Mouse (Mus musculus) cerebellum, adult 8-10 months (tissue): ENCODE data around the gene Clasp2.

ENCODE experiments used
- DNase-seq: peaks from one replicate; pipeline ENCODE4 v3.0.0; 2022

The Clasp2 gene

DNA sequence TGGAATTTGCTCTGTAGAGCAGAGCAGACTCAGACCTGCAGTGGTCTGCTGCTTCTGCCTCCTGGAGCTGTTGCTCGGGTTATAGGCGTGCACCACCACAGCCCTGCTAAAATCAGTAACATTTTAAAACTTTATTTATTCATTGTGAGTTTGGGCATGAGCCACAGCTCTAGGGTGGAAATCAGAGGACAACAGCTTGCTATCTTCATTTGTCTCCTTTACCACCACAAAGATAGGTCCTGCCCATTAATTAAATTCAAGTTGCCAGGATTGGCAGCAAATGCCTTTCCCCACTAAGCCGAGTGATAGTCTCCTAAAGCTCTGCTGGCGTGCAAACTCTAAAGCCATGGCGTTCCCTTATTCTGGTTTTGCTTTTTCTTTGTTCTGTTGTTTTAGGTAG, 194.4 kb downstream of the Clasp2 start:
- DNase-seq: no peak

DNA sequence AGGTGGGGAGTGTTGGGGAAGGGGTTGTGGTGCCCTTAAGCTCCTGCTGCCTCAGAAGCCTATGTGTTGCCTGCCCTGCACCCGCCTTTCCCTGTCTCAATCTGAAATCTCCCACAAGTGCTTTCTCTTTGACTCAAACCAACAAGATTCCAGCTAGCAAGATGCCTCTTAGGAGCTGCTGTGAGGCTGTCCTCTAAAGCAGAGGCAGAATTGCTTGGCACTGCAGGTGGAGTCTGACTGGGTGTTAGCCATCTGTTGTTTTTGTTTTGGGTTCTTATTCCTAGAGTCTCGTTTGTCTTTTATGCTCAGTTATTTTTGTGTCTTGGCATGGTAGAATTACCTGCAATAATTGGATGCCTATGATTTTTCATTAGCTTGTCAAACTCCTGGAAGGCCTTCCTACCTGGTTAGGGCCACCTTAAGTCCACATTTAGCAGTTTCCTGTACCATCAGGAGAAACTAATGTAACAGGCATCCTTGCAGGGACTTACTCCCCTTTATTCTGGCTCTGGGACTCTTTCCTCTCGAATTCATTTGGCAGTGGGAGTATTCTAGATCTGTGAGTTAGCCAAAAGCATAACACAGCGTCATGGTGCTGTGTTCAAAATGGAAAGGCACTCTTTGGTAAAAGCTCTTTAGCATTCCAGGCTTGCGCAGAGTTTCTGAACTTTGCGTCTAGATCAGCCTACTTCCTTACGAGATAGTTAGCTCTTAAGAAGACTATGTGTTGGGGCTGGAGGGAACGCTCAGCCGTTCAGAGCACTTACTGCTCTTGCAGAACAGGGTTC, 198.0 kb downstream of the Clasp2 start:
- peak; percentile 35 for DNase-seq

DNA sequence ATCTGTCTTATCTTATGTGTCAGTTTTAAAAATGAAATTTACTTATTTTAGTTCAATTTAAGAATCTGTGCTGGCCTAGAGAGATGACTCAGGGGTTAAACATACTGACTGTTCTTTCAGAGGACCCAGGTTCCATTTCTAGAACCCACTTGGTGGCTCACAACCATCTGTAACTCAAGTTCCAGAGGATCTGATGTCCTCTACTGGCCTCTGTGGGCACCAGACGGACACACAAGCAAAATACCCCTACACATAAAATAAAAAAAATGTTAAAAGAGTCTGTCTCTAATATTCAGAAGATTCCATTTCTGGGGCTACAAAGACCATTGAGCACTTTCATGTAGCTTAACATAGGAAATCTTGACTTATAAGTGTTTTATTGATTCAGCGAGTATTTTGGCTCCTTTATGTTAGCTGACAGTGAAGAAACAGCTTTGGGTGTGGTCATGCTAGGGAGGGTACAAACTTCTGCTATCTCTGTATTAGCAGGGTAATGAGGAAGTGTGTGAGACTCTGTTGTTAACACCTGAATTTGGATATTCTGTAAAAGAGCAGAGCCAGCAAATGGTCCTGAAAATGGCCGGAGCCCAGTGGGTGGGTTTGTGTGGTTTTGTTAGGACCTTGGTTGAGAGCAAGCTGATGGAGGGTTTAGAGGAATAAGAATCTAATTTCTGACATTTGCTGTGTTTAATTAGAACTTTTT, 200.0 kb downstream of the Clasp2 start:
- DNase-seq: no peak

DNA sequence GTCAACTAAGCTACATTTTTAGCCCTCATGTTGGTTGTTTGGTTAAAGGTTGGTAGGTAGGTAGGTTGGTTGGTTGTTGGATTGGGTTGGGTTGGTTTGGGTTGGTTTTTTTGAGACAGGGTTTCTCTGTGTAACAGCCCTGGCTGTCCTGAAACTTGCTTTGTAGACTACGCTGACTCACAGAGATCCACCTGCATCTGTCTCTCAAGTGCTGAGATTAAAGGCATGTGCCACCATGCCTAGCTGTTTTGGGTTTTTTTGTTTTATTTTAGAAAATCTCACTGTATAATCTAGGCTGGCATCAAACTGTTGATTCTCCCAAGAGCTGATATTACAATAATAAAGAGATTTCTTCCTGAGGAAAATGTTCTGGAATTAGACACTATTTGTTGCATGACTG, 202.1 kb downstream of the Clasp2 start:
- DNase-seq: no peak

DNA sequence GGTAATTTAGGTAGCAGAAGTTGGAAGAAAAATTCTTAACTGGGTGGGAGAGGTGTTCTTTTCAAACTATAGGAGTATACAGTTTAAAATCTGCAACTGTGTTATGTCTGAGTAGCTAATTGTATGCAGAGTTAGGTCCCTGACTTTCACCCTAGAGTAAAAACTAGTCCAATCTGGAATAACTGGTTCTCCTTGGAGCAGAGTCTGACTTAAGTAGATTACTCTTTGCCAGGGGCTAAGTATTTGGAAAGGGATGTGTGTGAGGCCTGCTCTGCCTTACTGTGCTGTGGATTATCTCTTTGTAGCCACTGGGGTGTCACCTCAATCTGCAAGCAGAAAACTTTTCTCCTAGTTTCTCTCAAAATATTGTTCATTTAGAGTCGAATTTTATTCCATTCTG, 205.9 kb downstream of the Clasp2 start:
- DNase-seq: no peak

DNA sequence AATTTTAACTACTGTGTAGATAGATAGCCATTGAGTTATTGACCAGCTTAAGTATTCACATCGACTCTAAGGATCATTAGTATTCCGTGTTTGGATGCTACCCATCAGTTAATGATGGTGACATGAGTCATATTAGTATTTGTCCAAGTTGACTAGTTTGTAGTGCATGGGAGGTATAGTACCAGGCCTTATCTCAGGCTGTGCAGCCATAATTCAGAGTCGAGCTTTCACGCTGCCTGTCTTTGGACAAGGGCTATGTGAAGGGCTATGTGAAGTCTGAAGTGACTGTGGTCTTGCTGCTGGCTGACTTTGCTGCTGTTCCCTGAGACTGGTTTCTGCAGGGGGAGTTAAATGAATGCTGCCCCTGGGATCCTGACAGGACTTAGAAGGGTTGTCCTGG, 216.5 kb downstream of the Clasp2 start:
- DNase-seq: no peak

DNA sequence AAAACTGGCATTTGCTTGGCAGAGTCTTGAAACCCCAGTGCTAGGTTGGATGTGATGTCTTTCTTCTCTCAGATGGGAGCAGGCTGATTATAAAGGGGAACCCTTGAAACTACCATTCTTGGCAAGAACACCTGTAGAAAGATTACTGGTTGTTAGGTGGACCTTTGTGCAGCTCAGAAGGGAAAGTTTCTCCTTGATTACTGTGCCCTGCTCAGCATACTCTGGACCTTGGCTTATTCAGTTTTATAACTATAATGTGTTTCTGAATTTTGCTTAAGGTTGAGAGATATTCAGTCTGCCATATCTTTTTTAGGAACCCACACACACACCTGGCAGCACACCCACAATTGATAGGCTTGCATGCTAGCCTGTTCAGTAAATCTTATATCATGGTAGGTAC, 222.4 kb downstream of the Clasp2 start:
- DNase-seq: no peak

DNA sequence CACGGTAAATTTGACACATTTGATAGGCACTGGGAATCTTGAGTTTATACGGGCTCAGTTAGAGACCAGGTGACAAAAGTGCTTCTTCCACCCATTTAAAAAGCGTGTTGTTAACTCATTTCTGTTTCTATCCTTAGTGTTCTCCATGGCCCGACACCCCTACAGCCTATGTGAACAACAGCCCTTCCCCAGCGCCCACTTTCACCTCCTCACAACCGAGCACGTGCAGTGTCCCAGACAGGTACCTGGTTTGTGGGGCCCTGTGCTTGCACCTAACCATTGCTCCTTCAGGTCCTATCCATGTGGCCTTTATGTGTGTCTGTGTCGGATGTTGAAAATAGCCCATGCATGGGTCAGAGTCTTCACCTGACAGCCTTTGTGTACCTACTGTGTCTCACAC, 223.1 kb downstream of the Clasp2 start:
- no peak for DNase-seq

DNA sequence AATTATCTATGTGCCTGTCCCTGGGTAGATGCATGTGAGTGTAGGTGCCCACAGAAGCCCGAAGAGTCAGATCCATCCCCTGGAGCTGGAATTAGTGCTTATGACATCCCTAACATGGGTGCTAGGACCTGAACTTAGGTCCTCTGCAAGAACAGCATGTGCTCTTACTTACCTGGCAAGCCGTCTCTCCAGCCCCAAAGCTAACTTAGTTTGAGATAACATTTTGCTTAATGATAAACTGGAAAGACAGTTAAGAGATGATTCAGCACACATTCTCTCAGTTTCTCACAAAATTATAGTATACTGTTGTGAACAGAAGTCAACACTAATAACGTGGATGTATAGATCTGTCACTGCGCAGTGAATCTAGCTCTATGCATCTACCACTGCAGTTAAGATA, 225.6 kb downstream of the Clasp2 start:
- no peak for DNase-seq

DNA sequence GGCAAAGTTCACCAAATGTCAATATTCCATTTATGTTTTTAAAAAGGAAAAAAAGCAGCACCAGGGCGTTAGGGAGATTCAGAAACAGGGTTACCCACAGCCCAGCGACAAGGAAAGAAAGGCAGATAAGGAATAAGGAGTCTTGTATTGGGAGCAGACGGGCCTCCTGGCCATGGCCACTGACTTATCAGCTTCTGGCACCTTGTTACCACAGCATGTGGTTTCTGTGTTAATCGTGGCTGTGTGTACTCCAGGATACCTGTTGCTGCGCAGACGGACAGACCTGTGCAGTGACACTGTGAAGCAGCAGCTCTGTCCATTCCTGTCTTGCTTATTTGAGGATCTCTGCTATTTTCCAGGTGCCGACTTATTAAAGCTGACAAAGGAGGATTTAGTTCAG, 227.7 kb downstream of the Clasp2 start:
- no peak for DNase-seq
